Mouse (Mus musculus) lung, adult 2 months (tissue): ENCODE results near the gene Dhcr24. TPM values are rescaled to one million over a fixed set of nuclear protein-coding genes. Genes with fewer than 3 reads are reported as not detected.
A peak's percentile ranks its signal among the peaks of the same experiment; 100 is the strongest.

Experiments used
- DNase-seq: peaks from one replicate; pipeline ENCODE4 v3.0.0; 2022
- H3K4me1 ChIP-seq: fragments of 200-500 bp; 2 replicates; pipeline ENCODE4 v1.6.1; 2011; ENCODE audit warnings: low read length; ENCODE audit not compliant: control insufficient read depth, insufficient read depth
- H3K4me3 ChIP-seq: fragments of 200-500 bp; replicated peaks from 2 replicates; pipeline ENCODE3; 2011; ENCODE audit warnings: low read depth, mild to moderate bottlenecking, control low read depth, low read length; ENCODE audit errors: extremely low read depth
- CTCF ChIP-seq: fragments of 200-500 bp; IDR thresholded peaks from 2 replicates; pipeline ENCODE4 v1.5.1; 2011; ENCODE audit warnings: mild to moderate bottlenecking, low read length, control low read depth; ENCODE audit not compliant: insufficient read depth
- POLR2A ChIP-seq: fragments of 200-500 bp; IDR thresholded peaks from 2 replicates; pipeline ENCODE4 v1.6.1; 2011; ENCODE audit warnings: low read depth, mild to moderate bottlenecking, control low read depth, low read length, borderline replicate concordance; ENCODE audit errors: extremely low read depth
- WGBS: fragments of 180-500 bp; shearing (Covaris S2); methylation state at CpG from one replicate; pipeline ENCODE4 v1.1.7; 2018; 5-methylcytosine and 5-hydroxymethylcytosine counted together
- polyA plus RNA-seq: library from polyadenylated mRNA; depleted of rRNA; stranded (reverse); fragments of >200 nt; gene quantifications from 2 replicates; pipeline ENCODE4 v1.2.3, GENCODE M21; 2012; rRNA removed

Gene Dhcr24
- 81.7 and 94.0 TPM in 2 replicates for polyA plus RNA-seq

GRCm38 (mm10) chr4:106560846-106561781, at the start of gene Dhcr24:
Gene Dhcr24, plus strand, starts transcription at chr4:106561038.
- TF ChIP-seq POLR2A (peak; percentile 39; the same call in 1 of the 2 replicates), CTCF (no peak)

GRCm38 (mm10) chr4:106514606-106515005, 46.2 kb upstream of the Dhcr24 start:
- Histone ChIP-seq H3K4me1 (no peaks in the 10 kb centered on the region), H3K4me3 (no peak overlapping the region)
- no peak for DNase-seq
- TF ChIP-seq CTCF (no peak), POLR2A (no peak)
- WGBS: 67% methylated on average over 6 of the region's 6 CpGs

More at GRCm38 (mm10) chr4:106560846-106561781, at the start of gene Dhcr24:
- WGBS: 1% methylated on average over 89 of the region's 89 CpGs
- DNase-seq: peak; percentile 80
- Histone ChIP-seq H3K4me3 (peak within 1 kb of the TSS; percentile 80), H3K4me1 (no peaks in the 10 kb centered on the region; the same call in 1 of the 2 replicates)

GRCm38 (mm10) chr4:106522547-106522946, 38.3 kb upstream of the Dhcr24 start:
- no peak for TF ChIP-seq CTCF
- no peak for TF ChIP-seq POLR2A
- Histone ChIP-seq H3K4me1 (no peaks in the 10 kb centered on the region), H3K4me3 (no peak overlapping the region)
- WGBS: 79% methylated on average over 3 of the region's 3 CpGs
- no peak for DNase-seq

GRCm38 (mm10) chr4:106524131-106524530, 36.7 kb upstream of the Dhcr24 start:
- H3K4me1 ChIP-seq: no peaks in the 10 kb centered on the region
- 52% methylated on average over 2 of the region's 2 CpGs for WGBS
- DNase-seq: no peak
- no peak overlapping the region for H3K4me3 ChIP-seq
- TF ChIP-seq POLR2A: no peak
- TF ChIP-seq CTCF: no peak

- 0 out of 2 replicates have a peak, but pooled peaks cover 2% of the 10 kb centered on the region for H3K4me1 ChIP-seq
- TF ChIP-seq CTCF (no peak), POLR2A (no peak)
- 88% methylated on average over 2 of the region's 2 CpGs for WGBS
- H3K4me3 ChIP-seq: no peak overlapping the region
- no peak for DNase-seq
These were observed 35.8 kb upstream of the Dhcr24 start for GRCm38 (mm10) chr4:106525001-106525400.

GRCm38 (mm10) chr4:106527856-106528547, 32.8 kb upstream of the Dhcr24 start:
- no peak for DNase-seq
- H3K4me1 ChIP-seq: 0 out of 2 replicates have a peak, but pooled peaks cover 2% of the 10 kb centered on the region
- no peak overlapping the region for H3K4me3 ChIP-seq
- TF ChIP-seq POLR2A (no peak), CTCF (no peak)
- 70% methylated on average over 7 of the region's 7 CpGs for WGBS

GRCm38 (mm10) chr4:106529375-106530112, 31.3 kb upstream of the Dhcr24 start:
- 0 out of 2 replicates have a peak, but pooled peaks cover 2% of the 10 kb centered on the region for H3K4me1 ChIP-seq
- TF ChIP-seq POLR2A: peak; percentile 23; the same call in 1 of the 2 replicates
- peak; percentile 100 for TF ChIP-seq CTCF
- WGBS: 11% methylated on average over 17 of the region's 17 CpGs
- peak; percentile 86 for DNase-seq
- H3K4me3 ChIP-seq: peak overlapping the region; percentile 33

- Histone ChIP-seq H3K4me3 (no peak overlapping the region), H3K4me1 (0 out of 2 replicates have a peak, but pooled peaks cover 2% of the 10 kb centered on the region)
- TF ChIP-seq CTCF: no peak
- WGBS: 71% methylated on average over 9 of the region's 9 CpGs
- no peak for DNase-seq
These were observed 30.7 kb upstream of the Dhcr24 start for GRCm38 (mm10) chr4:106530113-106530482.

- no peak for DNase-seq
- Histone ChIP-seq H3K4me3 (no peak overlapping the region), H3K4me1 (0 out of 2 replicates have a peak, but pooled peaks cover 2% of the 10 kb centered on the region)
- no peak for TF ChIP-seq POLR2A
- TF ChIP-seq CTCF: peak; percentile 27; the same call in 1 of the 2 replicates
- WGBS: 35% methylated on average over 7 of the region's 7 CpGs
These were observed 27.3 kb upstream of the Dhcr24 start for GRCm38 (mm10) chr4:106533421-106534080.
